Mouse (Mus musculus) cerebellum, postnatal 10 days (tissue): Measurements from ENCODE around the gene Slc39a1.
A peak's percentile ranks its signal among the peaks of the same experiment; 100 is the strongest.
"Not testable (repeated sequence)": the region's sequence is repeated elsewhere in the genome, so short reads cannot be mapped to it uniquely, and the experiment has no call there.

Experiments
- DNase-seq, 2 experiments: peaks; one replicate each; pipeline ENCODE4 v3.0.0; 2021; ENCODE audit warnings: mixed read lengths in 2 of 2

The Slc39a1 gene

GRCm38 (mm10) chr3:90266901-90267775 lies 19.2 kb downstream of the Slc39a1 start:
- DNase-seq = no peak

- DNase-seq = no peak
These were observed 20.2 kb downstream of the Slc39a1 start for GRCm38 (mm10) chr3:90268190-90268589.

- no peak for DNase-seq
These were observed 21.0 kb downstream of the Slc39a1 start for GRCm38 (mm10) chr3:90268971-90269370.

DNA sequence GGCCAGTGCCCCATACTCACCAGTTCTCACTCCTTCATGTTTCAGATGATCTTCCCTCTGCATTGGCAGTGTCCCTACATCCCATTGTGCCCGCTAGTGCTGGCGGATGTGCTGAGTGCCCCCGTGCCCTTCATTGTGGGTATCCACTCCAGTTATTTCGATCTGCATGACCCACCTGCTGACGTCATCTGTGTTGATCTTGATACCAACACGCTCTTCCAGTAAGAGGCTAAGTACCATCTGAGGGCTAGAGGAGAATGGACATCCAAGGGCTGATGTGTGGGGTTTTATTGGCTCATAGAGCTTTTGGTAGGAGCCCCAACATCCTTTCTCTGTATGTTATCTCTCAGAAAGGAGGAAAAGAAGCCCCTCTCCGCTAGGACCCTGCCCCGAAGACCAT lies 22.8 kb downstream of the Slc39a1 start:
- DNase-seq = no peak

- no peak for DNase-seq
These were observed 24.2 kb downstream of the Slc39a1 start for GRCm38 (mm10) chr3:90272170-90272569.

DNA sequence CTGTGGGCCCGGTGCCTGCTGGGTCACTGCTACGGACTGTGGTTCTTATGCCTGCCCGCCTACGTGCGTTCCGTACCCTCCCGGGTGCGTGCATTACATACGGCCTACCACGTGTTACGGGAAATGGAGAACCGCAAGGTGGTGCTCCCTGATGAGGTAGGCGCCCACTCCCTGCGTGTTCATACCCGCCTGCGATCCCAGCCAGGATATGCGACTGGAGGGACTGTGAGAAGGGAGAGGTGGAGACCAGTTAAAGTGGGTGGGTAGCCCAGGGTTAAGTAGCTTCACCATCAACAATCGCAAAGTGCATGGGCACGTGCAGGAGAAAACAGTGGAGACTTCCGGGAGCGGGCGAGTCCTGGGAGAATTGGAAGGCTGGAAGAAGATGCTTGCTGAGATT lies 25.9 kb downstream of the Slc39a1 start:
- DNase-seq = no peak

DNA sequence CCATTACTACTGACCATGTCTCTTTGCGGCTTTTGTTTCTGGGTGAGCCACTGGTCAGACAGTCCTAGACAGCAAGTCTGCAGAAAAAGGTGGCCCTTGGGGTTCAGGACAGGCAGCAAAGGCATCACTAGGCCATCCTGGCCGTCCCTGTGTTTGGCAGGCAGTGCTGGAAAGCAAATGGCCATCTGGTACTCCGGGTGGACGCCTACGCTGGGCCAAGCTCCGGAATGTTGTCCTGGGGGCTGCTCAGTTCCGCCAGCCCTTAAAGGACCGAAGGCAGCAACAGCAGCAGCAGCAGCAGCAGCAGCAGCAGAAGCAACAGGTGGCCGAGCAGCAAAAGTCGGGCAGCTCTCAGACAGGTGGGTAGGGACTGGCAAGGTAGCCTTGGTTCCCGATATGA lies 27.3 kb downstream of the Slc39a1 start:
- peak; percentile 80 to 82 for DNase-seq

DNA sequence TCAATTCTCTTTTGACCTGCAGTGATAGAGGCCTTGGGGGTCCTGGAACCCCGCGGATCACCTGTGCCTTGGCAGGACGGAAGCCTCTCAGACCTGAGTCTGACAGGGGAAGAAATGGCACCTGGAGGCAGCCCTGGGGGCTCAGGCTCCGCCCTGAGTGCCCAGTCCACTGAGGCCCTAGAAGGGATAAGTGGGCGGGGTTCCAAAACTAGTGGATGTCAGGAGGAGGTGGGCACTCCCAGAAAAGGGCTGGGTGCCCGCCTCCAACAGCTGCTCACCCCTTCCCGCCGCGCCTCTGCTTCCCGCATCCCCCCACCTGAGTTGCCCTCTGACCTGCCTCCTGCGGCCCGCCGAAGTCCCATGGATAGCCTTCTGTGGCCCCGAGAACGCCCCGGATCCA lies 28.9 kb downstream of the Slc39a1 start:
- DNase-seq = peak; percentile 44 to 51

GRCm38 (mm10) chr3:90277793-90278192 lies 29.8 kb downstream of the Slc39a1 start:
- peak; percentile 75 to 87 for DNase-seq

DNA sequence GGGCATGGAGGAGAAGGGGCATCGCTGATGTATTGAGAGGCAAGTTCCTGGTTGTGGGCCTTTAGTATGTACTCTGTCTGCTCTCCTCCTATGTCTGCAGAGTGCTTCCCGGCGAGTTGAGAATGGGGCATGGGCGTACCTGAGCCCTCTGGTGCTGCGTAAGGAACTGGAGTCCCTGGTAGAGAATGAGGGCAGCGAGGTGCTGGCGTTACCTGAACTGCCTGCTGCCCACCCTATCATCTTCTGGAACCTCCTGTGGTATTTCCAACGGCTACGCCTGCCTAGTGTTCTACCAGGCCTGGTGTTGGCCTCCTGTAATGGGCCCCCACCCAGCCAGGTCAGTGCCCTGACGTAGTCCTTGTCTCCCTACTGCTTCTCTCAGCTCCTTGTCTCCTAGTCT lies 30.2 kb downstream of the Slc39a1 start:
- DNase-seq = no peak

GRCm38 (mm10) chr3:90279216-90279615 lies 31.2 kb downstream of the Slc39a1 start:
- no peak for DNase-seq

- no peak for DNase-seq
These were observed 31.8 kb downstream of the Slc39a1 start for GRCm38 (mm10) chr3:90279743-90280142.

DNA sequence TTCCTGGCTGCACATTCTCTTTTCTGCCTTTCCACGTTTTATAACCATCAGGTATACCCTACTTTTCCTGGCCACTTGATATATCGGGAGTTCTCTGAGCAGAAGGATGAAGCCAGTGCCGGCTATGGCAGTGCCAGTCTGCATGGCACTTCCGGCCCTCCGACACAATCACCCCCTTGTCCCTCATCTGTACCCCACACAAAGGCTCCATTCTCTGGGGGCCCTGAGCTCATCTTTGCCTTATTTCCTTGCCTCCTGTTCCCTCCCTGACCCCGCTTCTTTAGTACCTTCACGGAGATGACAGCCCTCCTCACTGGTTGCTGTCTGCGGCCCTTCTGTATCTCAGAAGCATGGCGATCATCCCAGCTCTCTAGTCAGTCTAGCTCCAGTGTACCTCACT lies 32.7 kb downstream of the Slc39a1 start:
- no peak for DNase-seq

DNA sequence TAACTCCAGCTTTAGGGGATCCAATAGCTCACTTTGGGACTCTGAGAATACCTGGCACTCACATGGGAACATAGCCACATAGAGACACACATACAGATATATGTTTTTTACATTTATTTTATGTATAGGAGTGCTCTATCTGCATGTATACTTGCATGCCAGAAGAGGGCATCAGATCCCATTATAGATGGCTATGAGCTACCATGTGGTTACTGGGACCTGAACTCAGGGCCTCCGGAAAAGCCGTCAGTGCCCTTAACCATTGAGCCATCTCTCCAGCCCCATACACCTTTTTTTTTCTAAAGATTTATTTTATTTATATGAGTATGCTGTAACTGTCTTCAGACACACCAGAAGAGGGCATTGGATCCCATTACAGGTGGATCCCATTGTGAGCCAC lies 36.2 kb downstream of the Slc39a1 start:
- no peak for DNase-seq

DNA sequence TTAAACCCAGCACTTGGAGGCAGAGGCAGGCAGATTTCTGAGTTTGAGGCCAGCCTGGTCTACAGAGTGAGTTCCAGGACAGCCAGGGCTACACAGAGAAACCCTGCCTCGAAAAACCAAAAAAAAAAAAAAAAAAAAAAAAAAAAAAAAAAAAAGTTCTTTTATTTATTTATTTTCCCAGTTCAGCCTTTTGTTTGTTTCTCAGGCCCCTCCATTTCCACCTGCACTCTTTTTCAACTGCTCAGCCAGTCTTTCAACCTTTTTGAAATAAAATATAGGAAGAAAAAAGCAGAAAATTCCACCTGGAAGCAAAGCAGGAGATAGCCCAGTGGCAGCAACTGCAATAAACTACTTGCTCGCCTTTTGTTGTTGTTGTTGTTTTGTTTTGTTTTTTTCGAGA lies 41.4 kb downstream of the Slc39a1 start:
- DNase-seq = not testable (repeated sequence)

GRCm38 (mm10) chr3:90290602-90291001 lies 42.6 kb downstream of the Slc39a1 start:
- no peak for DNase-seq

DNA sequence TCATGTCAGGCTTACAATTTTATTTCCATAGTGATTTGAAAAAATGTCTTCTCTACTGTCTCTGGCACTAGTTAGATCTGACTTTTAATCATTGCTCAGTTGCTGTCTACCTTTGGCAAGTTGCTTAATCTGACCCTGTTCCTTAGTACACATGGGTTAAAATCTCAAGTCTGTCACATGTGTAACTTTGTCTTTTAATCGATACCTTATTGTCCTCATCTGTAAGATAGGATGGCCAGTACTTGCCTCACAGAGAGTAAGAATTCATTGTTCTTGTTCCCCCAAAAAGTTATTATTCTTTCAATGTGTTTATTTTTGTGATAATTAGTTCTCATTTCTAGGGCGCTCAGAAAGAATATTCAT lies 44.0 kb downstream of the Slc39a1 start:
- DNase-seq = no peak

DNA sequence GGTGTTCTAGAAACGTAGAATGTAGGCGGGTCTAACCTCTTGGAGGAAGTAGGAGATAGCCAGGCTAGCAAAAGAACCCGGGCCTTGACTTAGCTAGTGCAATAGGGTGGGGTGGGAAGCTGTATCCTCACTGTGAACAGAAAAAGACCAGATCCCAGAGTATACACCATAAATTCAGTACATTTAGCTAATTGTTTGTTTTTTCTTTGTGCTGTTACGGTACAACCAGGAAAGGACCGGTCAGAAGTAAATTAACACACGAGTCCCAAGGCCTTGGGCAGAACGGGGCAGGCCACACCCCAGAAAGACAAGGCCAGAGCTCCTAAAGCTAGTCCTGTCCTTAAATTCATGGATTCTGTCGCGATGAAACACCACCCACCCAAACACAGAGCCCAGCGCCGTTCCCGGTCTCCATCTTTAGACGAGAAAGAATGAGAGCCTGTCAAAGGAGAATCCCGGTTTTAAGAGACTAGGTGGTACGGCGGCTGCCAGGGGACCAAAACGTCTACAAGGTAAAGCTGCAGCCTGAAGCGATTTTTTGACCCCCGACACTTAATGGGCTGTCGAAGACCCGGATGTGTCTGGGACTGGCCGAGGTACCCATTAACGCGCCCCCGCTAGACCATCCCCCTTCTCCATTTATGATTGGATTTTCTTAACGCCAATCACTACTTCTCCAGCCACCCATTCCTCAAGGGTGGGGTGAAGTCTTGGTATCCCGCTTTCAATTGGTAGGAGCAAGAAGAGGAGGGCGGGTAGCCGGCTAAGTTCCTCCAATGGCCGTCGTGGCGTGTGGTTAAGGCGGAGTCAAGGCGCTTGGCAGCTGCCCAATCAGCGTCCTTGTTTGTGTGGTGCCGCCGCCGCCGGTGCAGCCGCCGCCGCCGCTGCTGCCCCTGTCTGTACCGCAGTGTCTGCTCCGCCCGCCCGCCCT lies 44.6 kb downstream of the Slc39a1 start, which contains the start of gene Gatad2b:
TSS of gene Gatad2b (plus strand) at position 834 of the 931 bp plus-strand sequence.
- DNase-seq = peak; percentile 99

- peak; percentile 93 to 95 for DNase-seq
These were observed 45.5 kb downstream of the Slc39a1 start for GRCm38 (mm10) chr3:90293352-90294063.

DNA sequence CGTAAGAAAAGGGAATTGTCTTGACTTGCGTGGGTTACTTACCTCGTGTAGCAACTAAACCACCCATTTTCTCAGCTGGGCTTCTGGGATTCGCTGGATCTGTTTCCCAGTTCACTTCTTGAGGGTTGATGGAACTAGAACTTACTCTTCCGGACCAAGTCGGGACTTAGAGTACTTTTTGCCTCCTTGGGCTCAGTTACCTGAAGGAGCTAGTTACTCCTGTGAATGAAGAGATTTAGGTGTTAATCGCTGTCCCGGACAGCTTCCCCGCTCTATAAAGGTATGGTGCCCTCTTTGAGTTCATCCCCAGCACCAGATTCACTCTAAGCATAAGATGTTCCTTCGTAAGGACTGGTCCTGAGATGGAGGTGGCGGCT lies 46.1 kb downstream of the Slc39a1 start:
- no peak for DNase-seq

DNA sequence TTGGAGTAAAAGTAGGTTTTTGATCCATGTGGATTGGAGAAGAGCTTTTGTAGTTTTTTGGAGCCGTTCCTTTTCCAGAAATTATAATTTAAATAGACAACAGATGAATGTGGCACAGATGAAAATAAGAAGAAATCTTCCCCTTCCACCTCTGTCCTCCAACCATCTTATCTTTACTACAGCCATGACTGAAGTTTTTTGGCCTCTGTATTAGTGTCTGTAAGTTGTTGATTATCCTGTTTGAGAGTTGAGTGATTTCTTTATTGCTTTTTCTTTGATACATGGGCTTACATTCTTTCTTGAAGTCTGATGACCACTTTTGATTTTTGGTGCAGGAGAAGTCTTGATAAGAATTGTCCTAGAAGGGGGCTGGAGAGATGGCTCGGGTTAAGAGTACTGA lies 46.7 kb downstream of the Slc39a1 start:
- no peak for DNase-seq
